Mouse (Mus musculus) ovary, adult 2 months (tissue): Measurements from ENCODE around the gene Gm45799. TPM values are rescaled to one million over a fixed set of nuclear protein-coding genes. Genes with fewer than 3 reads are reported as not detected.

ENCODE experiments used
- polyA plus RNA-seq: library from polyadenylated mRNA; depleted of rRNA; stranded (reverse); fragments of >200 nt; gene quantifications from 2 replicates; pipeline ENCODE4 v1.2.3, GENCODE M21; 2012; rRNA removed

The Gm45799 gene
- 312 and 349 TPM in 2 replicates for polyA plus RNA-seq

DNA sequence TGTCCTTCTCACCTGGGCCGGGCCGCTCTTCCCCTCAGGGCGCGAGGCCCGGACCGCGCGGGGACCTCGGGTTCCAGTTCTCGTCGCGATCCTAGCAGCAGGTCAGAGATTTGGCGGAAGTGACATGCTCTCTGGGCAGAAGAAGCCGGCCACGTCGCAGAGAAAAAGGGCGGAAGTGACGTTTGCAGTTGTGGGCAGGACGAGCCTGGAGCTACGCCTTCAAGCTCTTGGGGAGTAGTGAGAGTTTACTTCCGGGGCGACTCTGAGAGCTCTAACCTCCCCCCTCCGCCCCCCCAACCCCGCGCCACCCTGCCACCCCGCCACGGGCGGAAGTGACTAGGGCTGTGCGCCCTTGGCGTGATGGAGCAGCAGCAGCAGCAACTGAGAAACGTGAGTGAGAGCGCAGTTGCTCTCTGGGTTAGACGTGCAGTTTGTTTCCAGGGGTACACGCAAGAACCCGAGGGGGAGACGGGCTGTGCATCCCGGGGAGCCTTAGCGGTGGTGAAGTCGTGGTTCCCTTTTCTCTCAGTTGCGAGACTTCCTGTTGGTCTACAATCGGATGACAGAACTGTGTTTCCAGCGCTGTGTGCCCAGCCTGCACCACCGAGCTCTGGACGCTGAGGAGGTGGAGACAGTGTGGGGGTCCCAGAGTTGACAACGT lies at the start of gene Gm45799, which contains the start of gene Arfip2:
Gene Gm45799 (plus strand): TSS at position 320 of the 661 bp plus-strand sequence.
Gene Arfip2 (minus strand): TSS at position 184 of the 661 bp plus-strand sequence.

DNA sequence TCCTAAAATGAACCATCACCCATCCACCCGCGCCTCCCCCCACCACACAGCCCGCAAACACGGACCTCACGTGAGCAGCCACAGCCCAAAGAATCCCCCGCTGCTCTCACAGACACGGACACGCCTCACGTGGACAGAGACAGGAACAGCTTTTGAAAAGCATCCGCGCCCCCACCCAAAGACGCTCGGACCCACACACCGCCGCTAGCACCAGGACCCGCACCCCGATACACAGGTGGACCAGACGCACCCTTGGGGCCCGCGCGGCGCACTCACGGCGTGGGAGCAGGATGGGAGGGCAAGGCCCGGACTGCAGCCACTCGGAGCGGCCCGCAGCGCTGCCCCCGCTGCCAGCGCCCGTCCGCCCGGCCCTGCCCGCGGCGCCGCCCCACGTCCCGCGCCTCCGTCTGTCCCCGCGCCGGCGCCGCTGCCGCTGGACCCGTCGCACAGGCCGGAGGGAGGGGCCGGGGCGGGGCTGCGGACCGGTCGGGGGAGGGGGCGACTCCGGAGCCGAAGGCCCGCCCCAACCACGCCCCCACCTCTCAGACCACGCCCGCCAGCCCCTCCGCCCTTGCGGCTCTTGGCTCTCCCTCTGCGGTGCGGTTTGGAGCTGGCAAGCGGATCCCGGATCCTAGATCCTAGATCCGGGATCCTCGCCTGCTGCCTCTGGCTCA lies 7.1 kb upstream of the Gm45799 start, which contains the start of gene Trim3:
Gene Trim3 (minus strand): TSS at position 445 of the 674 bp plus-strand sequence.

DNA sequence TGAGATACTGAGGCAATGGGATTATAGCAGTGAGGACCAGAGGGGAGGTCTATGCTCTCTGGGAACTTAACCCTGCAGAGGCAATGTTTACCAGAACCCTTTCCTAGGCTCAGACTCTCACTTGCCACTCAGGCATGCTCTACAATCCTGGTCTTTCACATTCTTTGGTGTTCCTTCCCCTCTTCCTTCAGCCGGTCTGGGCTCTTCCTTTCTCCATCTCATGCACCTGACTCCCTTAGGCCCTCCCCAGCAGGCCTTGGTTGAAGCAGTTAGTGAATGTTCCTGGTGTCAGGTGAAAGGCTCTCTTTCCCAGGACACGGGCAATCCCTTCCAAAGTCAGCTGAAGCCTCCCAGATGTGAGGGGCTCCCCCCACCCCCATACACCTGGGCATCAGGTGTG lies 596 bp upstream of the Gm45799 start, which contains the start of gene Timm10b:
Gene Timm10b (plus strand): TSS at position 301 of the 400 bp plus-strand sequence.

DNA sequence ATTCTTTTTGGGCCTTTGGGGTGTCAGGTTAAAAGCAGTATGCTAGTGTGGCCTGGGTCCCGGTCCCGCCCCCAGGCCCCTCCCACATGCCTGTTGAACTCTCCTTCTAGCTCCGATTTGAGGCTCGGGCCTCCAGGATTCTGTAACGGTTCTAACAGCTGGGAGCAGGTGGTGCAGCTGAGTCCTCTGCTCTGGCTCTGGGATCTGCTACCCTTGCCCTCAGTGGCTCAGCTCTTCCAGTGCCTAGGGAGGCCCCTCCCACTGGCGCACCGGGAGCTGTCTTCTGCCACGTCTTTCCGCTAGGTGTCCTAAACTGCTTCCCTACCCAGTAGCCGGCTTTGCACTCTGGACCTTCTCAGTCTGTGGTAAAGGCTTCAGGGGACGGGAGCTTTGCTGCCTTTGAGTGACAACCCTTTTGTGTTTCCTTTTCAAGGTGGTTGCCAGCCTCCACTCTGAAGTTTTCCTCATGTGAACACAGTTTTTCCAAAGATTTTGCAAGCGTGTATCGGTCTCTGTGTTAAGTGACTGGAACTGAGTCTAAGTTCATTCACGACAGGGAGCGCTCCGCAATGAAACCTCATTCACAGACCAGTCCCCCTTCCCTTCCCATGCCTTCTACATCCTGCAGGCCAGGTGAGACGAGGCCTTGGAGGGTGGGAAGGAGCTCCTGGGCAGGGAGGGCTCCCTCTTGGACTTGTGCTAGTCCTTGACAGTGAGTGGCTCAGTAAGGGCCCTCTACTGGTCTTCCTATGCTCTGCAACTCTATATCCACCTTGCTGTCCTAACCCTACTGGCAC lies 10.5 kb downstream of the Gm45799 start, which contains the start of gene Dnhd1:
Gene Dnhd1 (plus strand): TSS at position 189 of the 797 bp plus-strand sequence.

Other genes starting within 250 kb of the Gm45799 start
- gene Fam160a2, start 240.5 kb upstream of the Gm45799 start, polyA plus RNA-seq: 74.6 and 74.9 TPM in 2 replicates
- gene Cnga4, start 236.0 kb upstream of the Gm45799 start, polyA plus RNA-seq: 0.41 and 0.43 TPM in 2 replicates
- gene Cckbr, start 214.8 kb upstream of the Gm45799 start, polyA plus RNA-seq: 1.8 and 1.9 TPM in 2 replicates
- 255 and 453 TPM in 2 replicates for gene Cavin3, start 158.3 kb upstream of the Gm45799 start, polyA plus RNA-seq
- gene Smpd1, start 86.2 kb upstream of the Gm45799 start, polyA plus RNA-seq: 46.2 and 47.8 TPM in 2 replicates
- 67.2 and 74.9 TPM in 2 replicates for gene Apbb1, start 58.9 kb upstream of the Gm45799 start, polyA plus RNA-seq
- gene Hpx, start 40.4 kb upstream of the Gm45799 start, polyA plus RNA-seq: 1.8 and 5.5 TPM in 2 replicates
- gene Trim3, start 7.0 kb upstream of the Gm45799 start, polyA plus RNA-seq: 78.9 and 79.5 TPM in 2 replicates
- 127 and 182 TPM in 2 replicates for gene Timm10b, start 496 bp upstream of the Gm45799 start, polyA plus RNA-seq
- gene Arfip2, start 136 bp upstream of the Gm45799 start, polyA plus RNA-seq: 101 and 109 TPM in 2 replicates
- 3.2 and 3.6 TPM in 2 replicates for gene Dnhd1, start 10.3 kb downstream of the Gm45799 start, polyA plus RNA-seq
- 257 and 273 TPM in 2 replicates for gene Ilk, start 96.0 kb downstream of the Gm45799 start, polyA plus RNA-seq
- 13.0 and 13.6 TPM in 2 replicates for gene Rrp8, start 96.8 kb downstream of the Gm45799 start, polyA plus RNA-seq
- gene Taf10, start 103.8 kb downstream of the Gm45799 start, polyA plus RNA-seq: 682 and 827 TPM in 2 replicates
- 138 and 205 TPM in 2 replicates for gene Tpp1, start 111.7 kb downstream of the Gm45799 start, polyA plus RNA-seq
- 28.5 and 33.8 TPM in 2 replicates for gene Dchs1, start 147.1 kb downstream of the Gm45799 start, polyA plus RNA-seq
- 357 and 435 TPM in 2 replicates for gene Mrpl17, start 170.5 kb downstream of the Gm45799 start, polyA plus RNA-seq